Mouse (Mus musculus) heart, adult 2 months (tissue): ENCODE results near the gene Lmod1. TPM values are rescaled to one million over a fixed set of nuclear protein-coding genes. Genes with fewer than 3 reads are reported as not detected.

Source experiments
- DNase-seq, 2 experiments: peaks; one replicate each; pipeline ENCODE4 v3.0.0; 2021
- H3K27ac ChIP-seq: fragments of 200-600 bp; 2 replicates; pipeline ENCODE4 v1.8.1; 2022
- H3K27me3 ChIP-seq: fragments of 200-500 bp; 2 replicates; pipeline ENCODE4 v1.6.1; 2012; ENCODE audit warnings: mild to moderate bottlenecking, low read length, inconsistent platforms, mixed read lengths; ENCODE audit not compliant: control insufficient read depth, insufficient read depth
- H3K36me3 ChIP-seq: fragments of 200-500 bp; 2 replicates; pipeline ENCODE4 v1.6.1; 2012; ENCODE audit warnings: low read length, inconsistent platforms; ENCODE audit not compliant: control insufficient read depth, insufficient read depth
- H3K4me1 ChIP-seq: fragments of 200-500 bp; 2 replicates; pipeline ENCODE4 v1.6.1; 2011; ENCODE audit warnings: low read length; ENCODE audit not compliant: control insufficient read depth, insufficient read depth
- H3K4me3 ChIP-seq: fragments of 200-600 bp; 2 replicates; pipeline ENCODE4 v1.8.1; 2022
- H3K79me2 ChIP-seq: fragments of 200-500 bp; replicated peaks from 2 replicates; pipeline ENCODE4 v1.6.1; 2012; ENCODE audit warnings: mild to moderate bottlenecking, inconsistent platforms, low read length, moderate library complexity, mixed read lengths; ENCODE audit not compliant: control insufficient read depth, insufficient read depth
- H3K9ac ChIP-seq: fragments of 200-500 bp; 2 replicates; pipeline ENCODE4 v1.6.1; 2012; ENCODE audit warnings: low read depth, mild to moderate bottlenecking, control low read depth, inconsistent platforms, low read length, mixed read lengths
- CTCF ChIP-seq: fragments of 200-600 bp; IDR thresholded peaks from 2 replicates; pipeline ENCODE4 v1.8.1; 2022; ENCODE audit warnings: antibody characterized with exemption, mild to moderate bottlenecking, moderate library complexity
- EP300 ChIP-seq: fragments of 200-500 bp; IDR thresholded peaks from 2 replicates; pipeline ENCODE4 v1.6.1; 2011; ENCODE audit warnings: low read depth, low read length, control low read depth; ENCODE audit not compliant: insufficient read depth
- POLR2A ChIP-seq: fragments of 200-500 bp; IDR thresholded peaks from 2 replicates; pipeline ENCODE4 v1.6.1; 2011; ENCODE audit warnings: mild to moderate bottlenecking, low read depth, low read length, control low read depth; ENCODE audit not compliant: insufficient read depth
- WGBS: fragments of 180-500 bp; shearing (Covaris S2); methylation state at CpG from one replicate; pipeline ENCODE4 v1.1.7; 2018; 5-methylcytosine and 5-hydroxymethylcytosine counted together
- intact Hi-C: fragments of 180-260 bp; cut with DNase I; formaldehyde crosslinking; loops from one replicate; pipeline ENCODE4 v1.15.1; 2025
- polyA plus RNA-seq: library from polyadenylated mRNA; depleted of rRNA; stranded (reverse); fragments of >200 nt; gene quantifications from 2 replicates; pipeline ENCODE4 v1.2.3, GENCODE M21; 2012
- total RNA-seq, 2 experiments: library from RNA; stranded (reverse); gene quantifications; 2 replicates each; pipeline ENCODE4 v1.2.3; 2021

The Lmod1 gene
- total and polyA plus RNA-seq, 3 experiments = 3.7 to 6.4 (median 4.7) TPM

- H3K4me3 ChIP-seq = no peak overlapping the region
- intact Hi-C loops = loop anchor here (2.0 to 5.0 kb wide), 5 partner anchors 57 to 257 kb away; partner anchors contain the start of genes Elf3 and Timm17a
- H3K9ac ChIP-seq = no peak overlapping the region
- H3K27me3 ChIP-seq = no peaks in the 10 kb centered on the region
- H3K36me3 ChIP-seq = no peaks in the 10 kb centered on the region
- no peaks in the 10 kb centered on the region for H3K79me2 ChIP-seq
- H3K4me1 ChIP-seq = peaks cover 2% of the 10 kb centered on the region
- 90% methylated on average over 5 of the region's 5 CpGs for WGBS
- TF ChIP-seq POLR2A (no peak), EP300 (no peak), CTCF (no peak)
- DNase-seq = no peak
- H3K27ac ChIP-seq = no peak overlapping the region
Measured at GRCm38 (mm10) chr1:135369415-135369814, 44.8 kb downstream of the Lmod1 start.

GRCm38 (mm10) chr1:135373171-135373677 is 48.6 kb downstream of the Lmod1 start:
- Histone ChIP-seq H3K9ac (no peak overlapping the region), H3K27me3 (no peaks in the 10 kb centered on the region), H3K36me3 (no peaks in the 10 kb centered on the region), H3K79me2 (no peaks in the 10 kb centered on the region), H3K27ac (no peak overlapping the region), H3K4me3 (no peak overlapping the region), H3K4me1 (peaks cover 2% of the 10 kb centered on the region; the same call in 1 of the 2 replicates)
- DNase-seq = no peak
- WGBS = 88% methylated on average over 4 of the region's 4 CpGs
- intact Hi-C loops = no loop called here
- no peak for TF ChIP-seq EP300
- TF ChIP-seq POLR2A = no peak
- TF ChIP-seq CTCF = no peak

GRCm38 (mm10) chr1:135374175-135374867 is 49.7 kb downstream of the Lmod1 start:
- no peak for TF ChIP-seq CTCF
- no peak for TF ChIP-seq EP300
- no peaks in the 10 kb centered on the region for H3K79me2 ChIP-seq
- H3K9ac ChIP-seq = peak overlapping the region; percentile 70
- intact Hi-C loops = no loop called here
- peak overlapping the region; percentile 45 for H3K4me3 ChIP-seq
- H3K36me3 ChIP-seq = no peaks in the 10 kb centered on the region
- peaks cover 2% of the 10 kb centered on the region for H3K4me1 ChIP-seq
- DNase-seq = no peak
- H3K27me3 ChIP-seq = no peaks in the 10 kb centered on the region
- H3K27ac ChIP-seq = peak overlapping the region; percentile 40
- 5% methylated on average over 19 of the region's 19 CpGs for WGBS

DNA sequence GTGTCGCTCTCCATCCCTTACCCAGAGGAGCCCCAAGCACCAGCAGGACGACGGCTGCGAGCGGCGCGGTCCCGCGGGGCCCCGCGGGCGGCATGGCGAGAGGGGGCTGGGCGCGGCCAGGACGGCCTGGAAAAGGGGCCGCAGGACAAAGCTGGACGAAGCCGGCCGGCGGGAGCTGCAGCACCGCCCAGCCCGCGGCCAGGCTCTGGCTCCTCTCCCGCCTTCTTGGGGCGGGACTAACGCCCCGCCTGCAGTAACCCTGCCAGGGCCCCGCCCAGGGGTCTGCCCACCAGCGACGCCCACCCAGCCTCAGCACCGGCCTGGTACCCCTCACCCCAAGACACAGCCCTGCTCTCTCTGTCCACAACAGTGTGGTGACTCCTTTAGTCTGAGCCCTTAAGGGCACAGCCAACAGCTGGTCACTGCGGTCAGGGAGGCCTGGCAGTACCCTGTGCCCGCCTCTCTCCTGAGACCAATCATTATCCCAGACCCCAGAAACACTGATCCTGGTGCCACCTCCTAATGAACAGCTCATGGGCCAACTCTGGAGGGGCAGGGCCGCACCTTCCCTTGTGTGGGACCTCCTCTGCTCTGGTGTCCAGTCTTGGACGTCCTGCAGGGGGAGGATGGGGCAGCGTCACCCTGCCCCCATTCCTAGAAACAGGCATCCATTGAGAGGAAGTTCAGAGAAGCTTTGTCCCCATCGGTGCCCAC is 50.4 kb downstream of the Lmod1 start, which contains the start of gene Shisa4:
Shisa4 (minus strand) TSS at position 370 of the 714 bp plus-strand sequence.
- DNase-seq = peak; percentile 75
- intact Hi-C loops = no loop called here
- peaks cover 2% of the 10 kb centered on the region for H3K4me1 ChIP-seq

GRCm38 (mm10) chr1:135378576-135378975 is 54.0 kb downstream of the Lmod1 start:
- intact Hi-C loops = no loop called here
- no peak for TF ChIP-seq EP300
- no peak for TF ChIP-seq POLR2A
- no peak for TF ChIP-seq CTCF
- WGBS = 39% methylated on average over 9 of the region's 9 CpGs
- peaks cover 4% of the 10 kb centered on the region for H3K4me1 ChIP-seq
- H3K79me2 ChIP-seq = no peaks in the 10 kb centered on the region
- no peak overlapping the region for H3K9ac ChIP-seq
- no peaks in the 10 kb centered on the region for H3K36me3 ChIP-seq
- no peak overlapping the region for H3K4me3 ChIP-seq
- peak overlapping the region; percentile 39 for H3K27ac ChIP-seq
- no peaks in the 10 kb centered on the region for H3K27me3 ChIP-seq
- peak; percentile 51 to 74 for DNase-seq

More for the DNA sequence above, 50.4 kb downstream of the Lmod1 start, which contains the start of gene Shisa4:
- H3K9ac ChIP-seq = peak within 1 kb of the TSS; percentile 70
- peak within 1 kb of the TSS; percentile 45 for H3K4me3 ChIP-seq
- TF ChIP-seq POLR2A (no peak), CTCF (peak; percentile 21; the same call in 1 of the 2 replicates)
- H3K27me3 ChIP-seq = no peaks in the 10 kb centered on the region
- H3K27ac ChIP-seq = peak within 1 kb of the TSS; percentile 49
- 1% methylated on average over 35 of the region's 38 CpGs for WGBS
- no peaks in the 10 kb centered on the region for H3K79me2 ChIP-seq
- H3K36me3 ChIP-seq = no peaks in the 10 kb centered on the region

DNA sequence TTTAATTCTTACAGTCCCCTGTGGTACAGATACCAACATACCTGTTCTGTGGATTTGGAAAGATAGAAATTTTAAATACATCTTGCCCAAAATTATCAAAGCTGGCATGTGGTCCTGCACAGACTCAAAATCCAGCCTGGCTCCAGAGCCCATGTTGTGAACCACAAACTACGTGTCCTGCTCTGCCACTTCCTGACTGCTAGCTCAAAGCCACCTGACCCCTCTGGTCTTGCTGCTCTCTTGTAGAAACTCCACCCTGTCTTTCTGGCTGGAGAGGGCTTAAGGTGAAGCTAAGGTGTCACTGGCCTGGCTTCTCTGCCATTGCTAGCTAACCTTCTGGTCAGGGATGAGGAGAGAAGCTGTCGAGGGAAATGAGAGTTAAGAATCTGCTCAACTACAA is 54.4 kb downstream of the Lmod1 start:
- TF ChIP-seq EP300 (no peak), POLR2A (no peak), CTCF (no peak)
- peak overlapping the region; percentile 39 for H3K27ac ChIP-seq
- no peak overlapping the region for H3K4me3 ChIP-seq
- intact Hi-C loops = no loop called here
- no peaks in the 10 kb centered on the region for H3K27me3 ChIP-seq
- no peaks in the 10 kb centered on the region for H3K79me2 ChIP-seq
- WGBS = 41% methylated on average over 2 of the region's 2 CpGs
- DNase-seq = no peak
- no peaks in the 10 kb centered on the region for H3K36me3 ChIP-seq
- H3K4me1 ChIP-seq = peaks cover 4% of the 10 kb centered on the region
- no peak overlapping the region for H3K9ac ChIP-seq
